ENCODE assay signal across 8 mouse cellular contexts in the genomic region with DNA sequence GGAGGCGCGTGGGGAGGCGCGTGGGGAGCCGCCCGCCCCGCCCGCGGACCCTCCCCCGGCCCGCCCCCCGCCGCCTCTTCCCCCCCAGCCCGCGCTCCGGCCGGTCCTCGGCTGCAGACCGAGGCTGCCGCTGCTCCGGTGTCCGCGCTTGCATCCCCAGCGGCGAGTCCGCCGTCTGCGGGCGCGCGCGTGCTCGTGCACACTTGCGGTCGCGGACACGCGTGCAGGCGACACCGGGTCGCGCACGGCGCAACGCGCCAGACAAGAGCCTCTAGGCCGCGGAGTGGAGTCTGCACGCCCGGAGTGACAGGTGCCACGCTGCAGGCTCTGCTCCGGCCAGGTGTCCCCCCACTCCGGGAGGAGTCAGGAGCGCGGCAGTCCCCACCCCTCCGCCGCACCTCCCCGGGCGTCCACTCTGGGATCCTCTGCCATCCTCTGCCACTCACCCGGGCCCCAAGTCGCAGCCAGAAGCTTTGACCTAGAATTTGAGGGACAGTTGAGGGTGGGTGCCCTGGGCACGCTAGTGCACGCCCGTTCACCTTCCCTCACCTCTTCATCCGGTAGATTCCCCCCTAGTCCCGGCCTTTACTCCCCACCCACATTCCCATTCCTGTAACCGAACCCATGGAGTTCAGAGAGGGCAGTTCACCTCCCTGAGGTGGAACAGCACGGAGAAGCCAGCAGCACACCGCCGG. TPM values are rescaled to one million over a fixed set of nuclear protein-coding genes. Genes with fewer than 3 reads are reported as not detected.
DNase-seq lines count a peak whose midpoint lies in the region; ATAC-seq lines count a peak whose summit lies in the region.

No protein-coding gene starts in this region.

- H3K9me3 ChIP-seq in embryonic facial prominence, embryonic 10.5 days, result 0 out of 2 replicates have a peak, but pooled peaks cover 4% of the 10 kb centered on the region
- H3K9me3 ChIP-seq in heart, embryonic 14.5 days (ENCODE audit: control insufficient read depth, low read length), result no peaks in the 10 kb centered on the region
- H3K9me3 ChIP-seq in lung, embryonic 16.5 days (ENCODE audit: control insufficient read depth, low read length), result no peaks in the 10 kb centered on the region

- H3K4me1 ChIP-seq in embryonic facial prominence, embryonic 10.5 days, result peaks cover 53% of the 10 kb centered on the region
- H3K4me1 ChIP-seq in heart, embryonic 14.5 days (ENCODE audit: control insufficient read depth in 2 of 2, insufficient read depth in 2 of 2, low read length in 2 of 2), result peaks cover 25 to 49% of the 10 kb centered on the region in 2 experiments
- peaks cover 36% of the 10 kb centered on the region for H3K4me1 ChIP-seq in lung, embryonic 16.5 days (replicated peaks; ENCODE audit: control insufficient read depth, insufficient read depth, low read length)

- DNase-seq in A20 (ENCODE audit: low read depth, low spot score) (peak; percentile 62), NIH3T3 (ENCODE audit: low read depth) (peak; percentile 72)
- DNase-seq in embryonic facial prominence, embryonic 10.5 days (ENCODE audit: low spot score), result peak; percentile 63
- peak; percentile 82 for DNase-seq in kidney, postnatal 14 days
- peak; percentile 56 to 66 for DNase-seq in right cerebral cortex, postnatal 36 days (ENCODE audit: low spot score in 2 of 2)

- H3K36me3 ChIP-seq in embryonic facial prominence, embryonic 10.5 days (replicated peaks), result no peaks in the 10 kb centered on the region
- no peaks in the 10 kb centered on the region for H3K36me3 ChIP-seq in heart, embryonic 14.5 days (ENCODE audit: control insufficient read depth, insufficient read depth, low read length)
- H3K36me3 ChIP-seq in lung, embryonic 16.5 days (ENCODE audit: control insufficient read depth, insufficient read depth, low read length), result no peaks in the 10 kb centered on the region

- ATAC-seq in heart, embryonic 14.5 days (ENCODE audit: insufficient number of reproducible peaks, insufficient read depth, low FRiP score, low read depth), result peak; percentile 6; the same call in 1 of the 2 replicates
- peak; percentile 15; the same call in 1 of the 2 replicates for ATAC-seq in lung, embryonic 16.5 days (ENCODE audit: low read depth)
- no peak for ATAC-seq in erythroid progenitor cell, adult 5-6 weeks (replicated peaks; ENCODE audit: low FRiP score, poor library complexity, severe bottlenecking)

- 2% methylated on average over 70 of the region's 70 CpGs for WGBS in embryonic facial prominence, embryonic 10.5 days
- 2% methylated on average over 52 of the region's 70 CpGs for WGBS in heart, embryonic 14.5 days
- under 1% methylated on average over 50 of the region's 70 CpGs for WGBS in lung, embryonic 16.5 days

- peaks cover 68% of the 10 kb centered on the region for H3K27me3 ChIP-seq in embryonic facial prominence, embryonic 10.5 days (replicated peaks; ENCODE audit: low read depth, poor library complexity, severe bottlenecking)
- H3K27me3 ChIP-seq in heart, embryonic 14.5 days (ENCODE audit: control insufficient read depth, insufficient read depth, low read length), result no peaks in the 10 kb centered on the region
- no peaks in the 10 kb centered on the region for H3K27me3 ChIP-seq in lung, embryonic 16.5 days (ENCODE audit: control insufficient read depth, insufficient read depth, low read depth, low read length)

- peak overlapping the region; percentile 93 for H3K4me2 ChIP-seq in heart, embryonic 14.5 days (ENCODE audit: low read length)
- H3K4me2 ChIP-seq in lung, embryonic 16.5 days (ENCODE audit: low read depth, low read length), result peak overlapping the region; percentile 98

- H3K9ac ChIP-seq in heart, embryonic 14.5 days (ENCODE audit: low read length), result peak overlapping the region; percentile 90
- peak overlapping the region; percentile 86 for H3K9ac ChIP-seq in lung, embryonic 16.5 days (ENCODE audit: low read length)

- peak overlapping the region; percentile 91 for H3K27ac ChIP-seq in embryonic facial prominence, embryonic 10.5 days (replicated peaks)
- H3K27ac ChIP-seq in heart, embryonic 14.5 days (replicated peaks in 1 of 2; ENCODE audit: control insufficient read depth in 1 of 2, insufficient read depth in 1 of 2, low read depth in 2 of 2, low read length in 2 of 2), result peak overlapping the region; percentile 82 to 98
- peak overlapping the region; percentile 98 for H3K27ac ChIP-seq in lung, embryonic 16.5 days (ENCODE audit: low read length)

- H3K4me3 ChIP-seq in embryonic facial prominence, embryonic 10.5 days, result peak overlapping the region; percentile 85
- peak overlapping the region; percentile 71 to 78 for H3K4me3 ChIP-seq in heart, embryonic 14.5 days (ENCODE audit: control insufficient read depth in 1 of 2, insufficient read depth in 1 of 2, low read depth in 1 of 2, low read length in 2 of 2)
- H3K4me3 ChIP-seq in lung, embryonic 16.5 days (ENCODE audit: low read length), result peak overlapping the region; percentile 83

RNA-seq across cellular contexts. Expression of a gene that starts 24.5 kb away (rescaled TPM):
- 12.5 and 20.2 TPM in 2 replicates for polyA plus RNA-seq in embryonic facial prominence, embryonic 10.5 days (2016; fragmentation: Nextera tagmentation; extraction: Ambion mirVana)
- polyA plus RNA-seq in heart, embryonic 14.5 days (2014; fragmentation: Nextera tagmentation; extraction: Ambion mirVana), result 45.0 and 47.0 TPM in 2 replicates
- polyA plus RNA-seq in lung, embryonic 16.5 days (2015; fragmentation: Nextera tagmentation; extraction: Ambion mirVana), result 92.5 and 106 TPM in 2 replicates
- total RNA-seq in erythroid progenitor cell, adult 5-6 weeks (2015; ENCODE audit: low replicate concordance), result 10.1 and 15.1 TPM in 2 replicates
- total RNA-seq in erythroid progenitor cell, adult 5-6 weeks (2017; ENCODE audit: low replicate concordance), result 0.45 and 0.90 TPM in 2 replicates

RNA-seq across cellular contexts. Expression of a gene that starts 38.1 kb away (rescaled TPM):
- 2.0 and 2.8 TPM in 2 replicates for polyA plus RNA-seq in embryonic facial prominence, embryonic 10.5 days (2016; fragmentation: Nextera tagmentation; extraction: Ambion mirVana)
- 3.8 and 4.7 TPM in 2 replicates for polyA plus RNA-seq in heart, embryonic 14.5 days (2014; fragmentation: Nextera tagmentation; extraction: Ambion mirVana)
- 7.9 and 9.0 TPM in 2 replicates for polyA plus RNA-seq in lung, embryonic 16.5 days (2015; fragmentation: Nextera tagmentation; extraction: Ambion mirVana)
- total RNA-seq in erythroid progenitor cell, adult 5-6 weeks (2015; ENCODE audit: low replicate concordance), result 5.4 and 7.5 TPM in 2 replicates
- total RNA-seq in erythroid progenitor cell, adult 5-6 weeks (2017; ENCODE audit: low replicate concordance), result 4.2 TPM in 1 of 2 replicates, not detected in the other

RNA-seq across cellular contexts. Expression of a gene that starts 42.2 kb away (rescaled TPM):
- polyA plus RNA-seq in embryonic facial prominence, embryonic 10.5 days (2016; fragmentation: Nextera tagmentation; extraction: Ambion mirVana), result 1.8 and 3.1 TPM in 2 replicates
- 1.0 TPM in 2 replicates for polyA plus RNA-seq in heart, embryonic 14.5 days (2014; fragmentation: Nextera tagmentation; extraction: Ambion mirVana)
- polyA plus RNA-seq in lung, embryonic 16.5 days (2015; fragmentation: Nextera tagmentation; extraction: Ambion mirVana), result 1.2 and 1.7 TPM in 2 replicates
- total RNA-seq in erythroid progenitor cell, adult 5-6 weeks (2015; ENCODE audit: low replicate concordance), result not detected in 2 replicates
- not detected in 2 replicates for total RNA-seq in erythroid progenitor cell, adult 5-6 weeks (2017; ENCODE audit: low replicate concordance)

RNA-seq across cellular contexts. Expression of a gene that starts 46.7 kb away (rescaled TPM):
- 2.7 TPM in 2 replicates for polyA plus RNA-seq in embryonic facial prominence, embryonic 10.5 days (2016; fragmentation: Nextera tagmentation; extraction: Ambion mirVana)
- 1.7 and 2.0 TPM in 2 replicates for polyA plus RNA-seq in heart, embryonic 14.5 days (2014; fragmentation: Nextera tagmentation; extraction: Ambion mirVana)
- 3.0 and 3.1 TPM in 2 replicates for polyA plus RNA-seq in lung, embryonic 16.5 days (2015; fragmentation: Nextera tagmentation; extraction: Ambion mirVana)
- total RNA-seq in erythroid progenitor cell, adult 5-6 weeks (2015; ENCODE audit: low replicate concordance), result 2.1 and 4.3 TPM in 2 replicates
- total RNA-seq in erythroid progenitor cell, adult 5-6 weeks (2017; ENCODE audit: low replicate concordance), result not detected in 2 replicates

RNA-seq across cellular contexts. Expression of a gene that starts 46.8 kb away (rescaled TPM):
- polyA plus RNA-seq in embryonic facial prominence, embryonic 10.5 days (2016; fragmentation: Nextera tagmentation; extraction: Ambion mirVana), result 105 and 109 TPM in 2 replicates
- 52.6 and 53.5 TPM in 2 replicates for polyA plus RNA-seq in heart, embryonic 14.5 days (2014; fragmentation: Nextera tagmentation; extraction: Ambion mirVana)
- 71.4 and 73.1 TPM in 2 replicates for polyA plus RNA-seq in lung, embryonic 16.5 days (2015; fragmentation: Nextera tagmentation; extraction: Ambion mirVana)
- total RNA-seq in erythroid progenitor cell, adult 5-6 weeks (2015; ENCODE audit: low replicate concordance), result 8.8 TPM in 1 of 2 replicates, not detected in the other
- 4.0 and 17.2 TPM in 2 replicates for total RNA-seq in erythroid progenitor cell, adult 5-6 weeks (2017; ENCODE audit: low replicate concordance)
